Mouse (Mus musculus): ENCODE results near the gene Fkbp14. TPM values are rescaled to one million over a fixed set of nuclear protein-coding genes. Genes with fewer than 3 reads are reported as not detected.

Fkbp14 gene
- polyA plus RNA-seq, 1 experiment from 2014 or later: 21.0 TPM

- Histone ChIP-seq H3K4me2 (replicated peaks) (no peak overlapping the region), H3K9ac (no peak overlapping the region), H3K36me3 (peaks cover 6% of the 10 kb centered on the region), H3K27me3 (no peaks in the 10 kb centered on the region), H3K9me3 (replicated peaks) (peaks cover 6% of the 10 kb centered on the region; the same call in 1 of the 2 replicates), H3K4me1 (peaks cover 29% of the 10 kb centered on the region), H3K27ac (peak overlapping the region; percentile 25; the same call in 1 of the 2 replicates), H3K4me3 (no peak overlapping the region)
- peak; percentile 75 for ATAC-seq (ENCODE audit: low FRiP score)
- WGBS: 4% methylated on average over 3 of the region's 3 CpGs
These were observed 58.3 kb downstream of the Fkbp14 start for GRCm38 (mm10) chr6:54538773-54539173.

GRCm38 (mm10) chr6:54537053-54537452, 60.1 kb downstream of the Fkbp14 start:
- Histone ChIP-seq H3K4me1 (peaks cover 26% of the 10 kb centered on the region), H3K4me3 (no peak overlapping the region), H3K27me3 (no peaks in the 10 kb centered on the region), H3K27ac (no peak overlapping the region), H3K9me3 (replicated peaks) (no peaks in the 10 kb centered on the region), H3K36me3 (0 out of 2 replicates have a peak, but pooled peaks cover 3% of the 10 kb centered on the region), H3K9ac (no peak overlapping the region), H3K4me2 (replicated peaks) (no peak overlapping the region)
- ATAC-seq (ENCODE audit: low FRiP score): no peak
- 89% methylated on average over 7 of the region's 7 CpGs for WGBS

GRCm38 (mm10) chr6:54535485-54535884, 61.6 kb downstream of the Fkbp14 start:
- Histone ChIP-seq H3K9me3 (replicated peaks) (no peaks in the 10 kb centered on the region), H3K36me3 (0 out of 2 replicates have a peak, but pooled peaks cover 3% of the 10 kb centered on the region), H3K4me3 (no peak overlapping the region), H3K4me2 (replicated peaks) (no peak overlapping the region), H3K4me1 (peaks cover 31% of the 10 kb centered on the region), H3K9ac (no peak overlapping the region), H3K27ac (no peak overlapping the region), H3K27me3 (no peaks in the 10 kb centered on the region)
- 92% methylated on average over 4 of the region's 4 CpGs for WGBS
- ATAC-seq (ENCODE audit: low FRiP score): no peak

DNA sequence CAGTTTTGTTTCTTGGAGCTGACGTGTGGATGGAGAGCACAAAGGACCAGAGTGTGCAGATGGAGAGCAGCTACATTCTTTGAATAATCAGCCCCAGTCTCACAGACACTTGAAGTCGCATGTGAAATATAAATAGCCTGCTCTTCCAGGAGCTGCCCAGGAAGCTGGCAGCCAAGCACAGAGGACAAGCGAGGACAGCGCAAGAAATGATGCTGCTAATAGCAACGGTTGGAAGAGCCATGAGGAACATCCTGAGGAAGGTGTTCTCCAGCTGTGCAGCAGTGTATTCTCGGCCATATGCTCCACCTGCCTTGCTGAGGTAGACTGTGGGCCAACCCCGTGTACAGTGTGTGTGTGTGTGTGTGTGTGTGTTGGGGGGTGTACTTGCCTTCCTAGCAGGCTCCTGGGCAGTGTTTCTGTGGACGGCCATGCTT, 66.0 kb downstream of the Fkbp14 start:
- Histone ChIP-seq H3K27ac (peak overlapping the region; percentile 26; the same call in 1 of the 2 replicates), H3K4me3 (no peak overlapping the region), H3K9me3 (replicated peaks) (no peaks in the 10 kb centered on the region), H3K4me1 (peaks cover 8% of the 10 kb centered on the region), H3K4me2 (replicated peaks) (no peak overlapping the region), H3K27me3 (no peaks in the 10 kb centered on the region), H3K36me3 (0 out of 2 replicates have a peak, but pooled peaks cover 8% of the 10 kb centered on the region), H3K9ac (no peak overlapping the region)
- 58% methylated on average over 8 of the region's 8 CpGs for whole genome bisulfite sequencing
- peak; percentile 43; the same call in 1 of the 2 replicates for ATAC-seq (ENCODE audit: low FRiP score)

- no peak for ATAC-seq (ENCODE audit: low FRiP score)
- Histone ChIP-seq H3K4me2 (replicated peaks) (no peak overlapping the region), H3K27ac (no peak overlapping the region), H3K4me3 (no peak overlapping the region), H3K9me3 (replicated peaks) (no peaks in the 10 kb centered on the region), H3K36me3 (peaks cover 10% of the 10 kb centered on the region), H3K9ac (no peak overlapping the region), H3K4me1 (peaks cover 8% of the 10 kb centered on the region), H3K27me3 (no peaks in the 10 kb centered on the region)
- WGBS: 76% methylated on average over 2 of the region's 2 CpGs
These were observed 66.9 kb downstream of the Fkbp14 start for GRCm38 (mm10) chr6:54530182-54530581.

GRCm38 (mm10) chr6:54528666-54529065, 68.4 kb downstream of the Fkbp14 start:
- Histone ChIP-seq H3K27me3 (no peaks in the 10 kb centered on the region), H3K4me1 (peaks cover 8% of the 10 kb centered on the region), H3K9me3 (replicated peaks) (no peaks in the 10 kb centered on the region), H3K9ac (no peak overlapping the region), H3K27ac (no peak overlapping the region), H3K4me3 (no peak overlapping the region), H3K4me2 (replicated peaks) (no peak overlapping the region), H3K36me3 (peaks cover 19% of the 10 kb centered on the region)
- 89% methylated on average over 8 of the region's 8 CpGs for WGBS
- no peak for ATAC-seq (ENCODE audit: low FRiP score)

Other genes with a start within 250 kb of the Fkbp14 start
- gene Wipf3, start 167.7 kb downstream of the Fkbp14 start, polyA plus RNA-seq (2016; fragmentation: Nextera tagmentation; extraction: Ambion mirVana): 1.5 and 1.7 TPM in 2 replicates
- gene Scrn1, start 30.8 kb downstream of the Fkbp14 start, polyA plus RNA-seq (2016; fragmentation: Nextera tagmentation; extraction: Ambion mirVana): 79.3 and 89.4 TPM in 2 replicates
- gene Plekha8, start 2.2 kb downstream of the Fkbp14 start, polyA plus RNA-seq (2016; fragmentation: Nextera tagmentation; extraction: Ambion mirVana): 17.7 and 19.4 TPM in 2 replicates
- gene Mturn, start 84.3 kb upstream of the Fkbp14 start, polyA plus RNA-seq (2016; fragmentation: Nextera tagmentation; extraction: Ambion mirVana): 54.5 and 59.9 TPM in 2 replicates
- gene Znrf2, start 219.6 kb upstream of the Fkbp14 start, polyA plus RNA-seq (2016; fragmentation: Nextera tagmentation; extraction: Ambion mirVana): 3.9 and 4.1 TPM in 2 replicates

Measured in hindbrain, embryonic 12.5 days (tissue).